Mouse (Mus musculus): ENCODE data around the gene Fbxl13. TPM values are rescaled to one million over a fixed set of nuclear protein-coding genes. Genes with fewer than 3 reads are reported as not detected.
"Not testable (repeated sequence)": the region's sequence is repeated elsewhere in the genome, so short reads cannot be mapped to it uniquely, and the experiment has no call there.

Gene Fbxl13
- total RNA-seq, 2 experiments from 2014 or later = 0.17 to 0.26 TPM

GRCm38 (mm10) chr5:21658623-21659395, 13.4 kb upstream of the Fbxl13 start:
- DNase-seq (ENCODE audit: extremely low spot score in 1 of 2, low spot score in 1 of 2) = peak; percentile 68 to 90

- DNase-seq (ENCODE audit: extremely low spot score in 1 of 2, low spot score in 1 of 2) = no peak
These were observed 12.6 kb upstream of the Fbxl13 start for GRCm38 (mm10) chr5:21658038-21658437.

- no peak for DNase-seq (ENCODE audit: extremely low spot score in 1 of 2, low spot score in 1 of 2)
These were observed 11.5 kb upstream of the Fbxl13 start for GRCm38 (mm10) chr5:21656912-21657311.

- no peak for DNase-seq (ENCODE audit: extremely low spot score in 1 of 2, low spot score in 1 of 2)
These were observed 6.6 kb upstream of the Fbxl13 start for GRCm38 (mm10) chr5:21651885-21652612.

GRCm38 (mm10) chr5:21650736-21651135, 5.3 kb upstream of the Fbxl13 start:
- DNase-seq (ENCODE audit: extremely low spot score in 1 of 2, low spot score in 1 of 2) = no peak

GRCm38 (mm10) chr5:21646133-21646491, 678 bp upstream of the Fbxl13 start:
- DNase-seq (ENCODE audit: extremely low spot score in 1 of 2, low spot score in 1 of 2) = no peak

- DNase-seq (ENCODE audit: extremely low spot score in 1 of 2, low spot score in 1 of 2) = no peak
These were observed 469 bp downstream of the Fbxl13 start for GRCm38 (mm10) chr5:21644891-21645438.

- DNase-seq (ENCODE audit: extremely low spot score in 1 of 2, low spot score in 1 of 2) = no peak
These were observed 1.8 kb downstream of the Fbxl13 start for GRCm38 (mm10) chr5:21643606-21644005.

- DNase-seq (ENCODE audit: extremely low spot score in 1 of 2, low spot score in 1 of 2) = peak in 1 of 2 experiments; percentile 75
These were observed 4.5 kb downstream of the Fbxl13 start for GRCm38 (mm10) chr5:21640961-21641360.

GRCm38 (mm10) chr5:21625916-21626315, 19.5 kb downstream of the Fbxl13 start:
- no peak for DNase-seq (ENCODE audit: extremely low spot score in 1 of 2, low spot score in 1 of 2)

GRCm38 (mm10) chr5:21616450-21617009, 28.9 kb downstream of the Fbxl13 start:
- no peak for DNase-seq (ENCODE audit: extremely low spot score in 1 of 2, low spot score in 1 of 2)

- not testable (repeated sequence) for DNase-seq (ENCODE audit: extremely low spot score in 1 of 2, low spot score in 1 of 2)
These were observed 31.1 kb downstream of the Fbxl13 start for GRCm38 (mm10) chr5:21614299-21614698.

DNA sequence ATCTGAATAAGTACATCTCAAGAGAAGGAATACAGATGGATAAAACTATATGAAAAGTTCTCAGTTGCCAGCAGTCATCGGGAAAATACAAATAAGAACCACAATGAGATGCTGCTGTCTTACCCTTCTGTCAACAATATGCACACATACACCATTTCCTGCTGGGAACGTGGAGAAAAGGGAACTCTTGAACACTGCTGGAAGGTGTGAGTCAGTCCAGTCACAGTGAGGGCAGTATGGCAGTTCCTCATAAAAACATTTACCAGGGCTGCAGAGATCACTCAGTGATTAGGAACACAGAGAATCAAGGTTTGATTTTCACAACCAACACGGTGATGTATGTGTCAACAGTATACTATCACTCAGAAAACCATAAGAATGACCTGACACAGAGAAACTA, 34.4 kb downstream of the Fbxl13 start:
- DNase-seq (ENCODE audit: extremely low spot score in 1 of 2, low spot score in 1 of 2) = no peak

GRCm38 (mm10) chr5:21608311-21609304, 36.8 kb downstream of the Fbxl13 start:
- peak in 1 of 2 experiments; percentile 6 for DNase-seq (ENCODE audit: extremely low spot score in 1 of 2, low spot score in 1 of 2)

DNA sequence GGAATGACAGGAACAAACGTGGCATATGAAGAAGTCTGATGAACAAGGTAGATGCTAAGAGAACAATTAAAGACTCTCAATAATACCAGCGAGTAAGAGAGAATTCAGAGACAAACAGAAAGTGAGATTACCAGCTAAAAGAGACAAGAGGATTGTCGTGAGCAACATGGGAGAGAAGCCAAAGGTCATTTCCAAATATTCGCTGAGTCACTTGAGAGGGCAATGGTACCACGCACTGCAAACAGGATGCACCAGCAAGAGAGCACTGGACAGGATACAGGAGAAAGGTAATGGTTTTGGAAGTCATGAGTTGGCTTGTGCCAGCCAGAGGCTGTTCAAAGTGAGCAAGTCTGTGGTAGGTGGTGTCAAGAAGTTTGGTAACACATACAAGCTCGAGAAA, 39.5 kb downstream of the Fbxl13 start:
- DNase-seq (ENCODE audit: extremely low spot score in 1 of 2, low spot score in 1 of 2) = no peak

DNA sequence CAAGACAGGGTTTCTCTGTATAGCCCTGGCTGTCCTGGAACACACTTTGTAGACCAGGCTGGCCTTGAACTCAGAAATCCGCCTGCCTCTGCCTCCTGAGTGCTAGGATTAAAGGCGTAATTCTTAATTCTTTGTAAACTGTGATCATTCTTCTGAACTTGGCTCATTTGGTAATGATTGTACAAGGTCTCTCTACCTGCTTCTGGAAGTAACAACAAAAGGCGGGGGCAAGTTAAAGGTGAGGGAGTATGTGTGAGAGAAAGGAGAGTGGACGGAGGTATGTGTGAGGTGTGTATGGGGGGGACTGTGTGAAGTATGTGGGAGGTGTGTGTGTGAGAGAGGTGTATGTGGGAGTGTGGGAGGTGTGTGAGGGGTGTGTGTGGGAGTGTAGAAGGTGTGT, 45.5 kb downstream of the Fbxl13 start:
- DNase-seq (ENCODE audit: extremely low spot score in 1 of 2, low spot score in 1 of 2) = no peak

- DNase-seq (ENCODE audit: extremely low spot score in 1 of 2, low spot score in 1 of 2) = not testable (repeated sequence)
These were observed 45.9 kb downstream of the Fbxl13 start for GRCm38 (mm10) chr5:21599536-21599935.

GRCm38 (mm10) chr5:21593201-21593709, 52.2 kb downstream of the Fbxl13 start:
- no peak for DNase-seq (ENCODE audit: extremely low spot score in 1 of 2, low spot score in 1 of 2)

- DNase-seq (ENCODE audit: extremely low spot score in 1 of 2, low spot score in 1 of 2) = no peak
These were observed 53.3 kb downstream of the Fbxl13 start for GRCm38 (mm10) chr5:21592106-21592505.

DNA sequence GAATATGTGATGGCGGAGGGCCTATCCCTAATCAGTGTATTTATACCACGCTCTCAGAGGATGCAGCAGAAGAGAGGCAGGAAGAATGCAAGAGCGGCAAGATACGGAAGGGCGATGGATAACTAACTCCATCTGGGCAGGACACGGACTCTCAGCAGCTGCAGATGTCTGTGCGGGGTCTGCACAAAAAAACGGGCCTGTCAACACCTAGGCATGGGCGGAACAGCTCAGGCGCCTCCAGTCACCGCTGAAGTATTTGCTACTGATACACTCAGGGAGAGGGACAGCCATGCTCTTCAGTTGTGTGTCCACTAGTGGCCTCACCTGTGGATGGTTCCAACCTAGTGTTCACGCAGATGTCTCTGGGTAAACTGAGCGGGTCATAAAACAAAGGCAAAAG, 57.2 kb downstream of the Fbxl13 start:
- DNase-seq (ENCODE audit: extremely low spot score in 1 of 2, low spot score in 1 of 2) = no peak

Measured in layer of hippocampus, postnatal 25 days (tissue).